Mouse (Mus musculus) lung, adult 18-20 months (tissue): ENCODE data around the gene Ptprm.
A peak's percentile ranks its signal among the peaks of the same experiment; 100 is the strongest.
"Not testable (repeated sequence)": the region's sequence is repeated elsewhere in the genome, so short reads cannot be mapped to it uniquely, and the experiment has no call there.

Experiments used
- DNase-seq, 2 experiments: peaks; one replicate each; pipeline ENCODE4 v3.0.0; 2022; ENCODE audit warnings: mixed read lengths in 2 of 2

The Ptprm gene

GRCm38 (mm10) chr17:66858757-66859156, 495.5 kb downstream of the Ptprm start:
- DNase-seq = no peak

- no peak for DNase-seq
Measured at GRCm38 (mm10) chr17:66852496-66852895, 501.8 kb downstream of the Ptprm start.

GRCm38 (mm10) chr17:66847011-66847410, 507.2 kb downstream of the Ptprm start:
- not testable (repeated sequence) for DNase-seq

- DNase-seq = no peak
Measured at GRCm38 (mm10) chr17:66822347-66822746, 531.9 kb downstream of the Ptprm start.

GRCm38 (mm10) chr17:66817380-66817779, 536.9 kb downstream of the Ptprm start:
- DNase-seq = no peak

GRCm38 (mm10) chr17:66815921-66816320, 538.3 kb downstream of the Ptprm start:
- no peak for DNase-seq

- no peak for DNase-seq
Measured at GRCm38 (mm10) chr17:66813786-66814185, 540.5 kb downstream of the Ptprm start.

GRCm38 (mm10) chr17:66813346-66813745, 540.9 kb downstream of the Ptprm start:
- no peak for DNase-seq

- DNase-seq = no peak
Measured at GRCm38 (mm10) chr17:66809786-66810185, 544.5 kb downstream of the Ptprm start.

- DNase-seq = no peak
Measured at GRCm38 (mm10) chr17:66808186-66808585, 546.1 kb downstream of the Ptprm start.

- DNase-seq = no peak
Measured at GRCm38 (mm10) chr17:66801831-66802687, 552.2 kb downstream of the Ptprm start.

- DNase-seq = no peak
Measured at GRCm38 (mm10) chr17:66800231-66800630, 554.0 kb downstream of the Ptprm start.

GRCm38 (mm10) chr17:66786166-66786565, 568.1 kb downstream of the Ptprm start:
- DNase-seq = no peak

GRCm38 (mm10) chr17:66785586-66785985, 568.7 kb downstream of the Ptprm start:
- DNase-seq = no peak

GRCm38 (mm10) chr17:66783601-66784000, 570.7 kb downstream of the Ptprm start:
- DNase-seq = no peak

GRCm38 (mm10) chr17:66783075-66783492, 571.2 kb downstream of the Ptprm start:
- DNase-seq = no peak

- DNase-seq = peak in 1 of 2 experiments; percentile 5
Measured at GRCm38 (mm10) chr17:66781910-66782309, 572.3 kb downstream of the Ptprm start.

GRCm38 (mm10) chr17:66779026-66779425, 575.2 kb downstream of the Ptprm start:
- no peak for DNase-seq

- DNase-seq = no peak
Measured at GRCm38 (mm10) chr17:66769365-66770363, 584.6 kb downstream of the Ptprm start.

GRCm38 (mm10) chr17:66768689-66769275, 585.5 kb downstream of the Ptprm start:
- no peak for DNase-seq

- DNase-seq = no peak
Measured at GRCm38 (mm10) chr17:66766166-66766565, 588.1 kb downstream of the Ptprm start.

GRCm38 (mm10) chr17:66764435-66764834, 589.8 kb downstream of the Ptprm start:
- DNase-seq = no peak

GRCm38 (mm10) chr17:66762716-66763115, 591.5 kb downstream of the Ptprm start:
- no peak for DNase-seq
